Mouse (Mus musculus): Measurements from ENCODE around the gene Gdf15. TPM values are rescaled to one million over a fixed set of nuclear protein-coding genes. Genes with fewer than 3 reads are reported as not detected.
A peak's percentile ranks its signal among the peaks of the same experiment; 100 is the strongest.

The Gdf15 gene
- polyA plus RNA-seq, 1 experiment from 2014 or later: 0.20 TPM

- WGBS: 33% methylated on average over 4 of the region's 4 CpGs
- Histone ChIP-seq H3K4me2 (ENCODE audit: low read length) (no peak overlapping the region), H3K4me3 (replicated peaks; ENCODE audit: low read length) (no peak overlapping the region), H3K9ac (replicated peaks; ENCODE audit: low read depth, low read length) (no peak overlapping the region; the same call in 1 of the 2 replicates), H3K9me3 (ENCODE audit: control insufficient read depth, low read length) (no peaks in the 10 kb centered on the region), H3K4me1 (replicated peaks; ENCODE audit: control insufficient read depth, insufficient read depth, low read length) (peaks cover 10% of the 10 kb centered on the region), H3K27me3 (replicated peaks; ENCODE audit: control insufficient read depth, insufficient read depth, low read length) (no peaks in the 10 kb centered on the region), H3K27ac (ENCODE audit: low read length) (peak overlapping the region; percentile 62), H3K36me3 (ENCODE audit: control insufficient read depth, insufficient read depth) (0 out of 2 replicates have a peak, but pooled peaks cover 2% of the 10 kb centered on the region)
- peak; percentile 59; the same call in 1 of the 2 replicates for ATAC-seq
Measured at GRCm38 (mm10) chr8:70649324-70649723, 17.1 kb upstream of the Gdf15 start.

GRCm38 (mm10) chr8:70648921-70649320 is 16.7 kb upstream of the Gdf15 start:
- ATAC-seq: no peak
- WGBS: 42% methylated on average over 3 of the region's 3 CpGs
- Histone ChIP-seq H3K4me1 (replicated peaks; ENCODE audit: control insufficient read depth, insufficient read depth, low read length) (peaks cover 10% of the 10 kb centered on the region), H3K9ac (replicated peaks; ENCODE audit: low read depth, low read length) (no peak overlapping the region), H3K27ac (ENCODE audit: low read length) (peak overlapping the region; percentile 54), H3K4me2 (ENCODE audit: low read length) (no peak overlapping the region), H3K9me3 (ENCODE audit: control insufficient read depth, low read length) (no peaks in the 10 kb centered on the region), H3K4me3 (replicated peaks; ENCODE audit: low read length) (no peak overlapping the region), H3K27me3 (replicated peaks; ENCODE audit: control insufficient read depth, insufficient read depth, low read length) (no peaks in the 10 kb centered on the region), H3K36me3 (ENCODE audit: control insufficient read depth, insufficient read depth) (0 out of 2 replicates have a peak, but pooled peaks cover 2% of the 10 kb centered on the region)

- WGBS: 13% methylated on average over 1 of the region's 1 CpGs
- no peak overlapping the region for H3K27ac ChIP-seq (ENCODE audit: low read length)
- peaks cover 10% of the 10 kb centered on the region for H3K4me1 ChIP-seq (replicated peaks; ENCODE audit: control insufficient read depth, insufficient read depth, low read length)
Measured at GRCm38 (mm10) chr8:70648164-70648442, 15.8 kb upstream of the Gdf15 start.

DNA sequence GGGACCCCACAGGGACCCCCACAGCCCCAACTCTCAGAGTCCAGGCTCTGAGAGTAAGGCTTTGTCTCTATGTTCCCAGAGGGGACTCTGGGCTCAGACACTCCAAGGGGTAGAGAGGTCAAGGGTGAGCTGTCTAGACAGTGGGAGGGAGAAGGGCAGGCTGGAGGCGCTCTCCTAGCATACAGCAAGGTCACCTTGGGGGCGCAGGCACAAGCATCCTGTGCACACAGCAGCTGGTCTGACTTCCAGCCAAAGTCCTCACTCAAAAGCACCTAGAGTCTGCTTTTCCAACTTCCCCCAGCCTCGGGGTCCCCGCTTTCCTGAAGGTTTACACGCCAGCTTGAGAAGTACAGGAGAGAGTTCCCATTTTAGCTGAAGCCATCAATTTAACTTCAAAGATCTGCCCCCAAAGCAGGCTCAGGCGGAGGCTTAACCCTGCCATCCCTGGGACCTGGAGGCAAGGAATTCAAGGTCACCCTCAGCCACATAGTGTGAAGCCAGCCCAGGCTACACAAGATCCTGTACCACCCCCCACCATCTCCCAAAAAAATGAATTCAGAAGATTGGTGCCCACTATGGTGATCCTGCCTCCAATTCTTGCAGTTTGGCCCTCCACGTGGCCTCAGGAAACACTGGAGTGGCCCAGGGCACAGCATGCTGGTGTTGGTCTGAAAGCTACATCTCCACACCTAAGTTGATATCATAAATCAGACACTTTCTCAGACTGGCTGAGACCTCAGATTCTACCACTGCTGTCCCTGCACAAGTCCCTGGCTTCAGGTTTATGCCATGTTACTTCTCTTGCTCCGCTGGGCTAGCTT is 15.3 kb upstream of the Gdf15 start:
- no peak for ATAC-seq
- WGBS: 71% methylated on average over 8 of the region's 8 CpGs
- no peak overlapping the region for H3K4me3 ChIP-seq (replicated peaks; ENCODE audit: low read length)
- no peaks in the 10 kb centered on the region for H3K27me3 ChIP-seq (replicated peaks; ENCODE audit: control insufficient read depth, insufficient read depth, low read length)
- H3K4me1 ChIP-seq (replicated peaks; ENCODE audit: control insufficient read depth, insufficient read depth, low read length): peaks cover 10% of the 10 kb centered on the region
- H3K27ac ChIP-seq (ENCODE audit: low read length): no peak overlapping the region
- no peak overlapping the region for H3K9ac ChIP-seq (replicated peaks; ENCODE audit: low read depth, low read length)
- 0 out of 2 replicates have a peak, but pooled peaks cover 2% of the 10 kb centered on the region for H3K36me3 ChIP-seq (ENCODE audit: control insufficient read depth, insufficient read depth)
- no peak overlapping the region for H3K4me2 ChIP-seq (ENCODE audit: low read length)
- H3K9me3 ChIP-seq (ENCODE audit: control insufficient read depth, low read length): no peaks in the 10 kb centered on the region

More at GRCm38 (mm10) chr8:70648164-70648442, 15.8 kb upstream of the Gdf15 start:
- no peak overlapping the region for H3K4me3 ChIP-seq (replicated peaks; ENCODE audit: low read length)
- H3K27me3 ChIP-seq (replicated peaks; ENCODE audit: control insufficient read depth, insufficient read depth, low read length): no peaks in the 10 kb centered on the region
- H3K9ac ChIP-seq (replicated peaks; ENCODE audit: low read depth, low read length): no peak overlapping the region
- H3K4me2 ChIP-seq (ENCODE audit: low read length): no peak overlapping the region
- H3K36me3 ChIP-seq (ENCODE audit: control insufficient read depth, insufficient read depth): 0 out of 2 replicates have a peak, but pooled peaks cover 2% of the 10 kb centered on the region
- no peak for ATAC-seq
- no peaks in the 10 kb centered on the region for H3K9me3 ChIP-seq (ENCODE audit: control insufficient read depth, low read length)

- H3K4me3 ChIP-seq (replicated peaks; ENCODE audit: low read length): no peak overlapping the region
Measured at GRCm38 (mm10) chr8:70646775-70647174, 14.5 kb upstream of the Gdf15 start.

DNA sequence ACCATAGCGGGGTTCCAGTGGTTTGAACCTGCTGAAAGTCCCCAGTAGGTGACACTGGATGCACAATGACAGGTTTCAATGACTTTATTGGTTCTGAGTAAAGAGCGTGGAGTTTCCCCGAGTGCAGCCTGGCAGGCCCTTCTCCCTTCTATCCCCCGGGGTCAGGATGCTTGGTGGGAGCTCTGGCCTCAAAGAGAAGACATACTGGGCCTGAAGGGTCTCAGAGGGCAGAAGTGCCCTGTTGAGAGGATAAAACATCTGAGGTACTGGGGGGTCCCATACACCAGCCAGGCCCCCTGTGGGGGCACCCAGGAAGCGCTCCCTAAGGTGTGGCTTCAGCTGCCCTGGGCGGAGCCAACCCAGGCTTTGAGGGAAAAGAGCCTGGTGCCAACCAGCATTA is 14.1 kb upstream of the Gdf15 start:
- 88% methylated on average over 6 of the region's 6 CpGs for WGBS
- no peak overlapping the region for H3K27ac ChIP-seq (ENCODE audit: low read length)
- H3K9me3 ChIP-seq (ENCODE audit: control insufficient read depth, low read length): no peaks in the 10 kb centered on the region
- H3K4me2 ChIP-seq (ENCODE audit: low read length): no peak overlapping the region
- peaks cover 10% of the 10 kb centered on the region for H3K4me1 ChIP-seq (replicated peaks; ENCODE audit: control insufficient read depth, insufficient read depth, low read length)
- H3K4me3 ChIP-seq (replicated peaks; ENCODE audit: low read length): no peak overlapping the region
- H3K27me3 ChIP-seq (replicated peaks; ENCODE audit: control insufficient read depth, insufficient read depth, low read length): no peaks in the 10 kb centered on the region
- no peak overlapping the region for H3K9ac ChIP-seq (replicated peaks; ENCODE audit: low read depth, low read length)
- no peak for ATAC-seq
- 0 out of 2 replicates have a peak, but pooled peaks cover 2% of the 10 kb centered on the region for H3K36me3 ChIP-seq (ENCODE audit: control insufficient read depth, insufficient read depth)

More at GRCm38 (mm10) chr8:70646775-70647174, 14.5 kb upstream of the Gdf15 start:
- H3K27me3 ChIP-seq (replicated peaks; ENCODE audit: control insufficient read depth, insufficient read depth, low read length): no peaks in the 10 kb centered on the region
- ATAC-seq: no peak
- 0 out of 2 replicates have a peak, but pooled peaks cover 2% of the 10 kb centered on the region for H3K36me3 ChIP-seq (ENCODE audit: control insufficient read depth, insufficient read depth)
- no peak overlapping the region for H3K27ac ChIP-seq (ENCODE audit: low read length)
- H3K4me1 ChIP-seq (replicated peaks; ENCODE audit: control insufficient read depth, insufficient read depth, low read length): peaks cover 10% of the 10 kb centered on the region
- H3K9me3 ChIP-seq (ENCODE audit: control insufficient read depth, low read length): no peaks in the 10 kb centered on the region
- no peak overlapping the region for H3K9ac ChIP-seq (replicated peaks; ENCODE audit: low read depth, low read length)
- no peak overlapping the region for H3K4me2 ChIP-seq (ENCODE audit: low read length)

DNA sequence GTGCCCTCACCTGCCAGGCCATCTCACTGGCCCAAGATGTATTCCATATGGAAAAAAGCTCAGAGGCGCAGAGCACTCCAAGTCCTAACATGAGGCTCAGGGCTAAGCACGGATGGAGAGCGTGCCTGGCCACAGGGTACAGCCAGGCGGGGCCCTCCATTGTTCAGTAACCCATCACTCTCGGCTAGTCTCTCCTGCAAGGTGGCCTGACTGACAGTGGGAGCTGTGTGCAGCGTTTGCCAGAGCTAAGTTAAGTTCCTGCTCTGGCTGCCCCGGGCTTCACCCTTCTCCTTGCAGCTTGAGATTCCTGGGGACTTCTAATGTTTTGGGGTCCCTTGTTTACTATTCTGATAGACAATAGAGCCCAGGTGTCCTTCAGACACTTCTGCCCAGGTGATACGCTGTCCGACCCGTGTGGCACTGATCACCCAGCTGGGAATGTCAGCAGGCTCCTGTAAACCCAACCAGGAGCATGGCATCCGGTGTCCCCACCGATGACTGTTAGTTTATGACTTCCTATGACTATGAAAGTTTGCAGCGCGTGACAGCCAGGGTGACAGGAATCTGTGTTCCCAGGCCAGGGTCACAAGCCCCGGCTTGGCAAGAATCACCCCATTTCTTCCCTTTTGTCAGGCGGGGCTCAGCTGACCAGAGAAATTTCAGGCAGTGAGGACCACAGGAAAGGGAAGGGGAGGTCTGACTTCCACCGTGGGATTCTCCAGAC is 13.4 kb upstream of the Gdf15 start:
- no peak for ATAC-seq
- no peak overlapping the region for H3K9ac ChIP-seq (replicated peaks; ENCODE audit: low read depth, low read length)
- WGBS: 61% methylated on average over 17 of the region's 17 CpGs

DNA sequence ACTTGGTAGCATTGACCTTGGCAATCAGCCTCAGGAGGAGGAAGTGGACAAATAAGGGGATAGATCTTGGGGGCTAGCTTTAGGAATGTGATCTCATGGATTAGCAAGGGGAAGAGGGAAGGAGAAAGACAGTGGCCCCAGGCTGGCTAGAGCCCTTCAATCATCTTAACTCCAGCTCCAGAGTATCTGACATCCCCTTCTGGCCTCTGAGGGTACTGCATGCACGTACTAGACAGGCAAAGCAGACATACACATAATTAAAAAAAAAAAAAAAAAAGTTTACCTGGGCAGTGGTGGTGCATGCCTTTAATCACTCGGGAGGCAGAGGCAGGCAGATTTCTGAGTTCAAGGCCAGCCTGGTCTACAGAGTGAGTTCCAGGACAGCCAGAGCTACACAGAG is 11.8 kb upstream of the Gdf15 start:
- peaks cover 4% of the 10 kb centered on the region; the same call in 1 of the 2 replicates for H3K4me1 ChIP-seq (replicated peaks; ENCODE audit: control insufficient read depth, insufficient read depth, low read length)
- no peaks in the 10 kb centered on the region for H3K9me3 ChIP-seq (ENCODE audit: control insufficient read depth, low read length)
- H3K27me3 ChIP-seq (replicated peaks; ENCODE audit: control insufficient read depth, insufficient read depth, low read length): no peaks in the 10 kb centered on the region
- 73% methylated on average over 2 of the region's 2 CpGs for WGBS
- H3K4me3 ChIP-seq (replicated peaks; ENCODE audit: low read length): no peak overlapping the region
- H3K27ac ChIP-seq (ENCODE audit: low read length): no peak overlapping the region
- no peak for ATAC-seq
- H3K4me2 ChIP-seq (ENCODE audit: low read length): no peak overlapping the region
- no peak overlapping the region for H3K9ac ChIP-seq (replicated peaks; ENCODE audit: low read depth, low read length)
- H3K36me3 ChIP-seq (ENCODE audit: control insufficient read depth, insufficient read depth): no peaks in the 10 kb centered on the region

More for the DNA sequence above, 13.4 kb upstream of the Gdf15 start:
- Histone ChIP-seq H3K4me1 (replicated peaks; ENCODE audit: control insufficient read depth, insufficient read depth, low read length) (peaks cover 10% of the 10 kb centered on the region), H3K4me3 (replicated peaks; ENCODE audit: low read length) (no peak overlapping the region), H3K4me2 (ENCODE audit: low read length) (no peak overlapping the region), H3K27ac (ENCODE audit: low read length) (no peak overlapping the region), H3K27me3 (replicated peaks; ENCODE audit: control insufficient read depth, insufficient read depth, low read length) (no peaks in the 10 kb centered on the region), H3K9me3 (ENCODE audit: control insufficient read depth, low read length) (no peaks in the 10 kb centered on the region), H3K36me3 (ENCODE audit: control insufficient read depth, insufficient read depth) (0 out of 2 replicates have a peak, but pooled peaks cover 2% of the 10 kb centered on the region)

- no peak overlapping the region for H3K27ac ChIP-seq (ENCODE audit: low read length)
- H3K27me3 ChIP-seq (replicated peaks; ENCODE audit: control insufficient read depth, insufficient read depth, low read length): no peaks in the 10 kb centered on the region
- no peaks in the 10 kb centered on the region for H3K9me3 ChIP-seq (ENCODE audit: control insufficient read depth, low read length)
- no peak overlapping the region for H3K4me3 ChIP-seq (replicated peaks; ENCODE audit: low read length)
- ATAC-seq: no peak
- H3K4me1 ChIP-seq (replicated peaks; ENCODE audit: control insufficient read depth, insufficient read depth, low read length): no peaks in the 10 kb centered on the region
- no peak overlapping the region for H3K4me2 ChIP-seq (ENCODE audit: low read length)
- no peak overlapping the region for H3K9ac ChIP-seq (replicated peaks; ENCODE audit: low read depth, low read length)
- 76% methylated on average over 3 of the region's 3 CpGs for WGBS
- H3K36me3 ChIP-seq (ENCODE audit: control insufficient read depth, insufficient read depth): no peaks in the 10 kb centered on the region
Measured at GRCm38 (mm10) chr8:70643019-70643418, 10.8 kb upstream of the Gdf15 start.
